Mouse (Mus musculus) MEL (cell line): ENCODE results near the gene Dcps.

Experiments
- CHD2 ChIP-seq: IDR thresholded peaks from 2 replicates; pipeline ENCODE4 v1.6.1; 2011; ENCODE audit warnings: low read length, improper control_type of control experiment
- CTCF ChIP-seq, 3 experiments: IDR thresholded peaks in 2 of 3; conservative IDR thresholded peaks in 1 of 3; 2 replicates each; pipeline ENCODE4 v1.5.1; 2011 to 2012; ENCODE audit warnings: low read length in 3 of 3, low read depth in 2 of 3, mild to moderate bottlenecking in 2 of 3, improper control_type of control experiment in 1 of 3, inconsistent platforms in 1 of 3, mixed read lengths in 1 of 3, moderate library complexity in 1 of 3; ENCODE audit not compliant: control insufficient read depth in 1 of 3, insufficient read depth in 1 of 3, poor library complexity in 1 of 3, severe bottlenecking in 1 of 3
- EP300 ChIP-seq, 2 experiments: IDR thresholded peaks; 2 replicates each; pipeline ENCODE4 v1.6.1; 2011; ENCODE audit warnings: improper control_type of control experiment in 2 of 2, low read length in 2 of 2, low read depth in 1 of 2, mild to moderate bottlenecking in 1 of 2
- GABPA ChIP-seq: IDR thresholded peaks from 2 replicates; pipeline ENCODE4 v1.6.1; 2012; ENCODE audit warnings: low read depth, mild to moderate bottlenecking, inconsistent platforms, low read length, improper control_type of control experiment, moderate library complexity
- HCFC1 ChIP-seq: IDR thresholded peaks from 2 replicates; pipeline ENCODE4 v1.6.1; 2012; ENCODE audit warnings: low read depth, mild to moderate bottlenecking, inconsistent platforms, low read length, improper control_type of control experiment, moderate library complexity
- MEF2A ChIP-seq: IDR thresholded peaks from 2 replicates; pipeline ENCODE4 v1.6.1; 2014; ENCODE audit warnings: low read depth, mild to moderate bottlenecking, inconsistent platforms, low read length, improper control_type of control experiment; ENCODE audit not compliant: poor library complexity, insufficient replicate concordance, severe bottlenecking; ENCODE audit errors: extremely low read depth
- MYB ChIP-seq: IDR thresholded peaks from 2 replicates; pipeline ENCODE4 v1.6.1; 2011; ENCODE audit warnings: mild to moderate bottlenecking, low read depth, low read length, improper control_type of control experiment
- MYC ChIP-seq: IDR thresholded peaks from 2 replicates; pipeline ENCODE4 v1.6.1; 2011; ENCODE audit warnings: low read depth, mild to moderate bottlenecking, low read length, improper control_type of control experiment, moderate library complexity
- POLR2A ChIP-seq, 2 experiments: IDR thresholded peaks; 2 replicates each; pipeline ENCODE4 v1.6.1; 2011 to 2012; ENCODE audit warnings: low read length in 2 of 2, mild to moderate bottlenecking in 2 of 2, control low read depth in 1 of 2, improper control_type of control experiment in 1 of 2, low read depth in 1 of 2, moderate library complexity in 1 of 2; ENCODE audit not compliant: control insufficient read depth in 1 of 2, insufficient read depth in 1 of 2, poor library complexity in 1 of 2
- SMC3 ChIP-seq: IDR thresholded peaks from 2 replicates; pipeline ENCODE4 v1.6.1; 2011; ENCODE audit warnings: low read depth, low read length, improper control_type of control experiment
- TCF12 ChIP-seq: IDR thresholded peaks from 2 replicates; pipeline ENCODE4 v1.6.1; 2014; ENCODE audit warnings: low read depth, mild to moderate bottlenecking, inconsistent platforms, low read length, improper control_type of control experiment, moderate library complexity
- ZC3H11A ChIP-seq: IDR thresholded peaks from 2 replicates; pipeline ENCODE4 v1.6.1; 2012; ENCODE audit warnings: low read depth, mild to moderate bottlenecking, inconsistent platforms, low read length, improper control_type of control experiment

DNA sequence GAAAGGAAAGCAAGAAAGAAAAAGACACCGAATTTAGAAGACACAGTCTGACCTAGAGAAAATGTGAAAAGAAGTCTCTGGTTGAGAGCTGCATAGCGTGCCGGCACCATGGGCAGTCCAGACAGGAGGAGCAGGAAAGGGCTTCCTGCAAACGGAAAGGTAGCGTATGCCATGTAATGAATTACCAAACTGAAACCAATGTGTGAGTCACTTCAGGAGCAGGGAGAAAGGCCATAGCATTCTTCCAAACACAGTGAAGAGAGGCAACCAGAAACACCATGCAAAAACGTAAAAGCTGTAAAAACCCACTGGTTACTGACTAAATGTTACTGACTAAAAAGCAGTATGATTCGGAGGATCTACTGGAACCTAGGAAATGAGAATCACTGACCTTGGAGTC lies 14.1 kb downstream of the Dcps start:
- TF ChIP-seq SMC3, result no peak
- no peak for TF ChIP-seq CHD2
- no peak for TF ChIP-seq ZC3H11A
- no peak for TF ChIP-seq CTCF (IDR thresholded peaks at IDR 0.05 in 2 of 3, conservative IDR thresholded peaks at IDR 0.05 in 1 of 3; ENCODE audit: control insufficient read depth in 1 of 3, insufficient read depth in 1 of 3, low read depth in 2 of 3, low read length in 3 of 3, poor library complexity in 1 of 3, severe bottlenecking in 1 of 3)
- TF ChIP-seq EP300 (IDR thresholded peaks at IDR 0.05; ENCODE audit: low read depth in 1 of 2, low read length in 2 of 2), result no peak
- no peak for TF ChIP-seq MEF2A
- no peak for TF ChIP-seq MYC
- TF ChIP-seq POLR2A (IDR thresholded peaks at IDR 0.05; ENCODE audit: control insufficient read depth in 1 of 2, insufficient read depth in 1 of 2, low read depth in 1 of 2, low read length in 2 of 2, poor library complexity in 1 of 2), result no peak
- no peak for TF ChIP-seq GABPA
- no peak for TF ChIP-seq HCFC1
- no peak for TF ChIP-seq TCF12
- no peak for TF ChIP-seq MYB
